Mouse (Mus musculus) CH12.LX (cell line): ENCODE results near the gene Hs3st3b1.

ENCODE experiments used
- BHLHE40 ChIP-seq: IDR thresholded peaks from 2 replicates; pipeline ENCODE4 v1.6.1; 2011; ENCODE audit warnings: mild to moderate bottlenecking, low read depth, low read length, improper control_type of control experiment
- ELF1 ChIP-seq: IDR thresholded peaks from 2 replicates; pipeline ENCODE4 v1.6.1; 2014; ENCODE audit warnings: low read depth, mild to moderate bottlenecking, inconsistent platforms, low read length, improper control_type of control experiment
- ETS1 ChIP-seq: conservative IDR thresholded peaks from 2 replicates; pipeline ENCODE4 v1.6.1; 2012; ENCODE audit warnings: low read depth, mild to moderate bottlenecking, inconsistent platforms, low read length, improper control_type of control experiment, moderate library complexity
- IRF4 ChIP-seq: IDR thresholded peaks from 2 replicates; pipeline ENCODE4 v1.6.1; 2014; ENCODE audit warnings: low read depth, mild to moderate bottlenecking, inconsistent platforms, low read length, improper control_type of control experiment
- KAT2A ChIP-seq: IDR thresholded peaks from 2 replicates; pipeline ENCODE4 v1.6.1; 2012; ENCODE audit warnings: low read length, improper control_type of control experiment, inconsistent platforms; ENCODE audit not compliant: insufficient replicate concordance
- POLR2A ChIP-seq: IDR thresholded peaks from 2 replicates; pipeline ENCODE4 v1.6.1; 2011; ENCODE audit warnings: low read depth, mild to moderate bottlenecking, improper control_type of control experiment, low read length
- RAD21 ChIP-seq: IDR thresholded peaks from 2 replicates; pipeline ENCODE4 v1.6.1; 2011; ENCODE audit warnings: low read depth, mild to moderate bottlenecking, low read length, improper control_type of control experiment, moderate library complexity
- USF1 ChIP-seq: IDR thresholded peaks from 2 replicates; pipeline ENCODE4 v1.6.1; 2014; ENCODE audit warnings: low read depth, mild to moderate bottlenecking, inconsistent platforms, low read length, improper control_type of control experiment
- ZKSCAN1 ChIP-seq: IDR thresholded peaks from 2 replicates; pipeline ENCODE4 v1.6.1; 2012; ENCODE audit warnings: low read depth, inconsistent platforms, low read length, improper control_type of control experiment, borderline replicate concordance
- ZNF384 ChIP-seq: IDR thresholded peaks from 2 replicates; pipeline ENCODE4 v1.6.1; 2012; ENCODE audit warnings: low read depth, low read length, improper control_type of control experiment, inconsistent platforms

DNA sequence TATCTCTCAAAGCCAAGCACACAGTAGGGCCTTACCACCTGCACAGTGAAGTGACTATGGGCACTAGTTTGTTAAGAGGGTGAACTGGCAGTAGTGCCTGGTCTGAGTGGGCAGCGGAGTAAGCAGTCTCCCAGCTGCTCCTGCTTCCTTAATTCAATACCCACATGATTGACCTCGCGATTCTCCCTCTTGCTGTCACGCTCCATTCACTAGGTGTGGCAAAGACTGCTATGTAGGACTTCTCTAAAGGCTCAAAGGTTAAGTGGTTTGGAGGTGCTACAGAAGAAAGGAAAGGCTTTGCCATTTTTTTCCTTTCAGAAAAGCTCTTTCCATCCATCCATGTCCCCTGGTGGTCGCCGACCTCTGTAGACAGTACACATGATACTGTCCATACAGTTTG lies 48.7 kb upstream of the Hs3st3b1 start:
- TF ChIP-seq ZKSCAN1 (no peak), KAT2A (no peak), IRF4 (no peak), RAD21 (no peak), ETS1 (no peak), BHLHE40 (no peak), ELF1 (no peak), POLR2A (no peak), USF1 (no peak), ZNF384 (no peak)
